Mouse (Mus musculus): ENCODE data around the gene Runx2. TPM values are rescaled to one million over a fixed set of nuclear protein-coding genes. Genes with fewer than 3 reads are reported as not detected.
A peak's percentile ranks its signal among the peaks of the same experiment; 100 is the strongest.

Gene Runx2
- polyA plus RNA-seq, 1 experiment from 2014 or later = 0.55 TPM

DNA sequence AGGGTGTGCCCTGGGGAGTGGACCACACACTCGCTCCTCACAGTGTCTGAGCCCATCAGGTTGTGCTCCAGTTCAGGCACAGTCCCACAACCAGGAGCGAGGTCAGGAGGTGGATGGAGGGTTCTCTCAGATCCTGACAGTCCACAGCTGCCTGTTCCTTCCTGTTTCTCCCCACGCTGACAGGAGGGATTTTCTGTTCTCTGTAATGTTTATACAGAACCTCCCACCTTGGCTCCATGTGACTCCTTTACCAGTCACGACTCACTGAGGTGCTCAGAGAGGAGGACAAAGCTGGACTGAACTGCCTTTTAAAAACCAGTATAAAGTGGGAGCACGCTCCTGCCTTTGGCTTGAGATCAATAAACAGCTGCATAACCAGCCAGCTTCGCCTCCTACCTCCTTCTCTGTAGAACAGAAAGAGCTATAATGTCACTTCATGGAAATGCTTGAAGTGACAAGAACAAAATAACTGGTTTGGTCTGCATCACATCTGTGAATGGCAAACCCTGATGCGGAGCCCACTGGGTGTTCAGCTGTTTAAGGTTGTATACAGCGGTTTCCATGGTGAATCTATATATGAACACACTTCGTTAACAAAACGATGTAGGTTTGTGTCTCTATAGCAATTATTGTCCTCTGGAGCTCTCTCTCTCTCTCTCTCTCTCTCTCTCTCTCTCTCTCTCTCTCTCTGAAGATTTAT is 177.3 kb downstream of the Runx2 start:
- ATAC-seq (ENCODE audit: low FRiP score, low TSS enrichment) (no peak), DNase-seq (no peak)
- 79% methylated on average over 10 of the region's 10 CpGs for WGBS
- Histone ChIP-seq H3K36me3 (ENCODE audit: control insufficient read depth, insufficient read depth, low read length) (no peaks in the 10 kb centered on the region), H3K27me3 (ENCODE audit: control insufficient read depth, insufficient read depth, low read length) (no peaks in the 10 kb centered on the region), H3K27ac (replicated peaks; ENCODE audit: low read depth, low read length) (no peak overlapping the region), H3K9ac (replicated peaks; ENCODE audit: low read length) (no peak overlapping the region), H3K4me3 (replicated peaks; ENCODE audit: low read depth, low read length) (no peak overlapping the region), H3K9me3 (ENCODE audit: control insufficient read depth, low read length) (no peaks in the 10 kb centered on the region), H3K4me1 (ENCODE audit: control insufficient read depth, insufficient read depth, low read length) (no peaks in the 10 kb centered on the region), H3K4me2 (ENCODE audit: low read length) (no peak overlapping the region)

DNA sequence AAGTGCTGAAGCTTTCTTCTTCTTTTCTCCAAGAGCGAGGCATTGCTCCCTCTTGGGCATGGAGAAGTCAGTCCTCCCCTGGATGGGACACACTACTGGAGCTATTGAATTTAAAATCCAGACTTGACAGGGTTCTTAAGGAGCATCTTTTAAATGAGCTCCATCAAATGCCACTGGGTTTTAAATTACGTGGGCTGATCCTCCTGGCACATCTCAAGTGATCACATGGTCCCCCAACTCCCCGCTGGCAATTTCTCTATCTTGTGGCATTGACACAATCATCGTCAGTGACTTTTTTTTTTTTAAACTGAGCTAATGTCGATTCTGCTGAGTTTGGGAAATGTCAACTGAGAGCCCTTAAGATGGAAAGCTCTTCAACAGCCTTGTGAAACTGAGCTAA is 180.1 kb downstream of the Runx2 start:
- Histone ChIP-seq H3K27me3 (ENCODE audit: control insufficient read depth, insufficient read depth, low read length) (no peaks in the 10 kb centered on the region), H3K9me3 (ENCODE audit: control insufficient read depth, low read length) (no peaks in the 10 kb centered on the region), H3K36me3 (ENCODE audit: control insufficient read depth, insufficient read depth, low read length) (no peaks in the 10 kb centered on the region), H3K4me1 (ENCODE audit: control insufficient read depth, insufficient read depth, low read length) (no peaks in the 10 kb centered on the region), H3K9ac (replicated peaks; ENCODE audit: low read length) (no peak overlapping the region), H3K4me3 (replicated peaks; ENCODE audit: low read depth, low read length) (no peak overlapping the region), H3K4me2 (ENCODE audit: low read length) (no peak overlapping the region), H3K27ac (replicated peaks; ENCODE audit: low read depth, low read length) (no peak overlapping the region)
- 72% methylated on average over 5 of the region's 5 CpGs for WGBS
- DNase-seq = no peak
- ATAC-seq (ENCODE audit: low FRiP score, low TSS enrichment) = no peak

DNA sequence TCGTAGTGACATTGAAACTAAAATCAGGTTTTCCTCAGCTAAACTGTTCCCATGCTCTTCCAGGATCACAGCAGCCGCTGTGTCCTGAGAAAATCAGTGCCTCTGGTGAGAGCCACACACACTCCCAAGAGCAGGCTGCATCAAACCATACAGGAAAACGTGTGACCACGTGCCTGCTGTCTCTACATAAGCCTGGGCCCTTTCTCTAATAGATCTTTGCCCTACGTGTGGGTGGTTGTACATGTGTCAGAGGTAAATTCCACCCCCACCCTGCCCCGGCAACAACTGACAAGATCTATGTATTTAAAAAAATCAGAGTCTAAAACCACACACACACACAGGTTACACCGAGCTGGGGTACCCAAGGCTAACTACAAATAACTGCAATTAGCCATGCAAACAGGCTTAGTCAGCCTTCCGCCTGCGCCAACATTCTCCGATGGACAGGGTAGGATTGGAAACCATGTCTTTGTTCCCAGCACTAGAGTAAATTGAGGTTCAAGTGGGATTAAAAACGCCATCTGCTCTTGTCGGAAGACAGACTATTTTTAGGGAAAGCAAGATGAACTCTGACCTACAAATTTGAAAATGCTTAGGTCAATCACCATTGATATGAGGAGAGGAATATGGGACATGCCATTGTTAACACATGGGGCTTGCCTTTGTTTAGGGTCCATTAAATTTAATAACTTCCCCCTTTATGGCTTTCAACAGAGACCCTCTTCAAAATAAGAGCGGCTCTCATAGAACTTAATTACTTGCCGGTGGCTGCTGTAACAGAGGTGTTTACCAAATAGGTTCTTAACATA is 180.8 kb downstream of the Runx2 start:
- no peaks in the 10 kb centered on the region for H3K36me3 ChIP-seq (ENCODE audit: control insufficient read depth, insufficient read depth, low read length)
- DNase-seq (no peak), ATAC-seq (ENCODE audit: low FRiP score, low TSS enrichment) (no peak)
- no peaks in the 10 kb centered on the region for H3K4me1 ChIP-seq (ENCODE audit: control insufficient read depth, insufficient read depth, low read length)
- no peak overlapping the region for H3K4me3 ChIP-seq (replicated peaks; ENCODE audit: low read depth, low read length)
- H3K4me2 ChIP-seq (ENCODE audit: low read length) = no peak overlapping the region
- no peak overlapping the region for H3K27ac ChIP-seq (replicated peaks; ENCODE audit: low read depth, low read length)
- WGBS = 68% methylated on average over 14 of the region's 14 CpGs
- no peak overlapping the region for H3K9ac ChIP-seq (replicated peaks; ENCODE audit: low read length)
- no peaks in the 10 kb centered on the region for H3K9me3 ChIP-seq (ENCODE audit: control insufficient read depth, low read length)
- H3K27me3 ChIP-seq (ENCODE audit: control insufficient read depth, insufficient read depth, low read length) = no peaks in the 10 kb centered on the region

DNA sequence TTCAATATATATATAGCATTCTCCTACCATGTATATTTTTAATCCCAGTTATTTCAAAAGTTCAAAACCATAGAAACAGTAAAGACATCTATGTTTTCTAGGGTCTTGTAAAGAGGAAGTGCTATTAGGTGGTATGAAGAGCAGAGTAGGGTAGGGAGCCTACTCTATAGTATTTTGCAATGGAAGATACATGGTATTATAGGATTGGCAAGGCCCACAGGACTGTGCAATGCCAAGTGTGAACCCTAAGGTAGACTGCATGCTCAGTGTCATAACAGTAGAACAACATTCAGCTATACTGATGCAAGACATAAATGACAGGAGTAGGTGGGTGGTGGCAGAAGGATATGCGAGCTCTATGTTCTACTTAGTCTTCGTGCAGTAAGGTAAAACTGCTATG is 181.7 kb downstream of the Runx2 start:
- Histone ChIP-seq H3K9me3 (ENCODE audit: control insufficient read depth, low read length) (no peaks in the 10 kb centered on the region), H3K27ac (replicated peaks; ENCODE audit: low read depth, low read length) (no peak overlapping the region), H3K9ac (replicated peaks; ENCODE audit: low read length) (no peak overlapping the region), H3K4me2 (ENCODE audit: low read length) (no peak overlapping the region), H3K27me3 (ENCODE audit: control insufficient read depth, insufficient read depth, low read length) (no peaks in the 10 kb centered on the region), H3K36me3 (ENCODE audit: control insufficient read depth, insufficient read depth, low read length) (no peaks in the 10 kb centered on the region), H3K4me3 (replicated peaks; ENCODE audit: low read depth, low read length) (no peak overlapping the region), H3K4me1 (ENCODE audit: control insufficient read depth, insufficient read depth, low read length) (no peaks in the 10 kb centered on the region)
- DNase-seq (no peak), ATAC-seq (ENCODE audit: low FRiP score, low TSS enrichment) (no peak)
- WGBS = 93% methylated on average over 2 of the region's 2 CpGs

DNA sequence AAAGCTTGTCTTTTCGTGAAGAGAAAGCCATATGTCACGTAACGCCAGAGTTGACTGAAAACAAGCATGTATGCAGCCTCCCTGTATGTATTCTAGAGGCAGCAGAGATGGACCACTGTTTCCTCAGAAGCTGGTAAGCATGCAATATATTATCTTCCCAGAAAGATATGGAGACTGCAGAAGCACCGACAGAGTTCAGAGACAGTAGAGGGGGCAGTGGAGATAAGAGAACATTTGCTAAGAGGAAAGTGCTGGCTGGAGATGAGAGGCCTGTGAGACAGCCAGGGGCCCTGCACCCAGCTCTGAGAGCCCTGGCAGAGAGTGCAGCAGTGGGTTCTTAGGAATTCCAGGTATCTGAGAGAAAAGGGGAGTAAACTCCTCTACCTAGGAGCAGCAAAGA is 182.3 kb downstream of the Runx2 start:
- no peak for ATAC-seq (ENCODE audit: low FRiP score, low TSS enrichment)
- no peak overlapping the region for H3K9ac ChIP-seq (replicated peaks; ENCODE audit: low read length)
- WGBS = 92% methylated on average over 4 of the region's 4 CpGs

DNA sequence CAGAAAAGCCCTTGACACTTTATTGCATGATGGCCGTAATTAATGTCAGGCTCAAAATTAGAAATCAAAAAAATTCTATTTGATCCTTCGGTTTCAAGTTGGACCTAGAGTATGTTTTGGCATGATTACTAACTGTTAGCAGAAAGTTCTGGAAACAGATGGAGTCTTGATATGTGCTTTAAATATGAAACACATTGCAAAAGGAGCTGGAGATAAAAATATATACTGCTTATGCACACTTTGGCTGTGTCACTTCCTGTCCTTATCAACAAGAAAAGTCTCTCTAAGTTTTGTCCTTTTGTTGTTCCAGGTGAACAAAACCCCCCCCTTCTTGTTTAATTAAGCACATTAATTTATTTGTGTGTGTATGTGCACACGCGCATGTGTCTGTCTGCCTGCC is 183.0 kb downstream of the Runx2 start:
- H3K4me1 ChIP-seq (ENCODE audit: control insufficient read depth, insufficient read depth, low read length) = no peaks in the 10 kb centered on the region
- H3K4me2 ChIP-seq (ENCODE audit: low read length) = no peak overlapping the region
- no peaks in the 10 kb centered on the region for H3K36me3 ChIP-seq (ENCODE audit: control insufficient read depth, insufficient read depth, low read length)
- WGBS = 98% methylated on average over 4 of the region's 4 CpGs
- no peaks in the 10 kb centered on the region for H3K9me3 ChIP-seq (ENCODE audit: control insufficient read depth, low read length)
- ATAC-seq (ENCODE audit: low FRiP score, low TSS enrichment) (no peak), DNase-seq (no peak)
- no peak overlapping the region for H3K27ac ChIP-seq (replicated peaks; ENCODE audit: low read depth, low read length)
- H3K9ac ChIP-seq (replicated peaks; ENCODE audit: low read length) = no peak overlapping the region
- H3K27me3 ChIP-seq (ENCODE audit: control insufficient read depth, insufficient read depth, low read length) = no peaks in the 10 kb centered on the region
- H3K4me3 ChIP-seq (replicated peaks; ENCODE audit: low read depth, low read length) = no peak overlapping the region

More for the DNA sequence above, 182.3 kb downstream of the Runx2 start:
- H3K9me3 ChIP-seq (ENCODE audit: control insufficient read depth, low read length) = no peaks in the 10 kb centered on the region
- no peaks in the 10 kb centered on the region for H3K4me1 ChIP-seq (ENCODE audit: control insufficient read depth, insufficient read depth, low read length)
- H3K4me2 ChIP-seq (ENCODE audit: low read length) = no peak overlapping the region
- no peaks in the 10 kb centered on the region for H3K36me3 ChIP-seq (ENCODE audit: control insufficient read depth, insufficient read depth, low read length)
- DNase-seq = no peak
- H3K4me3 ChIP-seq (replicated peaks; ENCODE audit: low read depth, low read length) = no peak overlapping the region
- H3K27ac ChIP-seq (replicated peaks; ENCODE audit: low read depth, low read length) = no peak overlapping the region
- H3K27me3 ChIP-seq (ENCODE audit: control insufficient read depth, insufficient read depth, low read length) = no peaks in the 10 kb centered on the region

DNA sequence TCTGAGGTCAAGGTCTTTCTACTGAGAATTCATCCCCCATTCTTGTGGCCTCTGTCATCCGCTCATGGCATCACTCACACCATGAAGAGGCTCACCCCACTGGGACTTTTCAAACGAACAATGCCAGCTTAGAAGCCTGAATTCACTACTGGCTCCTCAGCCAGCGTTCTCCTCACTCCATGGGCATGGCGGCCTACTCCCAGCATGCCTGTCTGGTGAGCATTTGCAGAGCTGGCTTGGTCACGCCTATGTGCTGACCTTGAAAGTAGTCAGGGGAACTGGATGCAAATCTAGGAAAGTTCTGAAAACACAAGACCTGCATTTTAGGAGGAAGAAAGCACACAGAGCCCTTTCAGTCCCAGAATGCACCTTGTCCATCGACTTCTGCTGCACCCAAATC is 187.3 kb downstream of the Runx2 start:
- Histone ChIP-seq H3K9ac (replicated peaks; ENCODE audit: low read length) (no peak overlapping the region), H3K9me3 (ENCODE audit: control insufficient read depth, low read length) (no peaks in the 10 kb centered on the region), H3K4me1 (ENCODE audit: control insufficient read depth, insufficient read depth, low read length) (no peaks in the 10 kb centered on the region), H3K27me3 (ENCODE audit: control insufficient read depth, insufficient read depth, low read length) (no peaks in the 10 kb centered on the region), H3K36me3 (ENCODE audit: control insufficient read depth, insufficient read depth, low read length) (no peaks in the 10 kb centered on the region), H3K4me2 (ENCODE audit: low read length) (no peak overlapping the region), H3K4me3 (replicated peaks; ENCODE audit: low read depth, low read length) (no peak overlapping the region), H3K27ac (replicated peaks; ENCODE audit: low read depth, low read length) (no peak overlapping the region)
- DNase-seq (no peak), ATAC-seq (ENCODE audit: low FRiP score, low TSS enrichment) (no peak)
- WGBS = 86% methylated on average over 6 of the region's 6 CpGs

DNA sequence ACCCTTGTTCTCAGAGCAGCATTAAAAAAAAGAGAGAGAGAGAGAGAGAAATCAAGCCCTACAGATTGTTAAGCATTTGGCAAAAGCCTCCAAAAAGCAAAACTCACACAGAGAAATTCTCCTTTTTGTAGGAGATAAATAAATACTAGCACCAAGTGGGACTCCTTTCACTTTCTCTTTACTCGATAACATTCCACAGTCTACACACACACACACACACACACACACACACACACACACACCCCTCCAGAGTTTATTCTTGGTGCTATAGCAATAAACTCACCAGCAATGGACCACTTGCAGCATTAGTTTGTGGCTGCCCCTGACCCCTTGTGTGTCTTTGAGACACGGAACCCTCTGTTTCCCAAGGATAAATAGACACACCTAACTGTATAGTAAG is 190.9 kb downstream of the Runx2 start:
- no peak overlapping the region for H3K9ac ChIP-seq (replicated peaks; ENCODE audit: low read length)
- H3K9me3 ChIP-seq (ENCODE audit: control insufficient read depth, low read length) = no peaks in the 10 kb centered on the region
- DNase-seq = no peak
- no peak overlapping the region for H3K27ac ChIP-seq (replicated peaks; ENCODE audit: low read depth, low read length)
- H3K27me3 ChIP-seq (ENCODE audit: control insufficient read depth, insufficient read depth, low read length) = no peaks in the 10 kb centered on the region
- WGBS = 75% methylated on average over 2 of the region's 2 CpGs
- H3K36me3 ChIP-seq (ENCODE audit: control insufficient read depth, insufficient read depth, low read length) = no peaks in the 10 kb centered on the region
- no peaks in the 10 kb centered on the region for H3K4me1 ChIP-seq (ENCODE audit: control insufficient read depth, insufficient read depth, low read length)
- no peak overlapping the region for H3K4me2 ChIP-seq (ENCODE audit: low read length)
- no peak for ATAC-seq (ENCODE audit: low FRiP score, low TSS enrichment)
- H3K4me3 ChIP-seq (replicated peaks; ENCODE audit: low read depth, low read length) = no peak overlapping the region

DNA sequence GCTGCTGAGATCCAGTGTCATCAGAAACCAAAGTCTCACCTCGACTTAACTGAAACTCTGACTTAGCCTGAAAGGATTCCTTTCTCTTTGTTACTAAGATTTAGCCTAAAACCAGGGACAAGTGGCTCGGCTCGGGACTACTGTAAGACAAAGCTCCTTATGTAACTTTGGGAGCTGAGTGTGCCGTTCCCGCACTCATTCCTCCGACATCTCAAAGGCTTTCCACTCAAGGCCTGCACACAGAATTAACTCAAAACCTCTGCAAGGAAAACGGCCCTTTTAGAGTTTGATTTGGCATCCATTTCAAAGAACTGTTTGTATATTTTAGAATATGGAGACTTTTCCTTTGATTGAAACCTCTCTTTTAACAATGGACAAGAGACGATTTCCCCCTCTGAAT is 191.3 kb downstream of the Runx2 start:
- DNase-seq (peak; percentile 19), ATAC-seq (ENCODE audit: low FRiP score, low TSS enrichment) (no peak)
- Histone ChIP-seq H3K36me3 (ENCODE audit: control insufficient read depth, insufficient read depth, low read length) (no peaks in the 10 kb centered on the region), H3K4me2 (ENCODE audit: low read length) (no peak overlapping the region), H3K9ac (replicated peaks; ENCODE audit: low read length) (no peak overlapping the region), H3K9me3 (ENCODE audit: control insufficient read depth, low read length) (no peaks in the 10 kb centered on the region), H3K4me3 (replicated peaks; ENCODE audit: low read depth, low read length) (no peak overlapping the region), H3K4me1 (ENCODE audit: control insufficient read depth, insufficient read depth, low read length) (no peaks in the 10 kb centered on the region), H3K27me3 (ENCODE audit: control insufficient read depth, insufficient read depth, low read length) (no peaks in the 10 kb centered on the region), H3K27ac (replicated peaks; ENCODE audit: low read depth, low read length) (no peak overlapping the region)
- 64% methylated on average over 8 of the region's 8 CpGs for WGBS

All from midbrain, embryonic 14.5 days (tissue).